ENCODE assay signal across 8 mouse cellular contexts in genomic region chr4:136601476-136601875, GRCm38 (mm10). TPM values are rescaled to one million over a fixed set of nuclear protein-coding genes. Genes with fewer than 3 reads are reported as not detected.
DNase-seq lines count a peak whose midpoint lies in the region; ATAC-seq and TF ChIP-seq lines count a peak whose summit lies in the region.

No protein-coding gene starts in this region.

- no peak for TF ChIP-seq CTCF in bone marrow, adult 2 months (IDR thresholded peaks at IDR 0.05; ENCODE audit: control insufficient read depth, insufficient read depth, low read length)
- no peak for TF ChIP-seq CTCF in embryonic fibroblast, embryonic 13.5 days (IDR thresholded peaks at IDR 0.05; ENCODE audit: borderline replicate concordance, insufficient read depth, low read length)

- WGBS in bone marrow, adult 2 months = 1% methylated on average over 13 of the region's 13 CpGs
- 1% methylated on average over 13 of the region's 13 CpGs for WGBS in heart, embryonic 16.5 days
- WGBS in liver, embryonic 16.5 days (ENCODE audit: insufficient replicate concordance) = 1% methylated on average over 13 of the region's 13 CpGs
- under 1% methylated on average over 13 of the region's 13 CpGs for WGBS in neural tube, embryonic 14.5 days

- peak overlapping the region; percentile 72 for H3K4me3 ChIP-seq in bone marrow, adult 2 months (replicated peaks; ENCODE audit: control insufficient read depth, low read depth, low read length)
- H3K4me3 ChIP-seq in embryonic fibroblast, embryonic 13.5 days (ENCODE audit: insufficient read depth, low read length) = peak overlapping the region; percentile 96
- peak overlapping the region; percentile 100 for H3K4me3 ChIP-seq in heart, embryonic 16.5 days (ENCODE audit: low read length)
- peak overlapping the region; percentile 95 for H3K4me3 ChIP-seq in liver, embryonic 16.5 days (ENCODE audit: low read depth, low read length)
- H3K4me3 ChIP-seq in neural tube, embryonic 14.5 days (ENCODE audit: low read depth, low read length) = peak overlapping the region; percentile 97

- H3K9me3 ChIP-seq in heart, embryonic 16.5 days (replicated peaks; ENCODE audit: control insufficient read depth, low read length) = no peaks in the 10 kb centered on the region; the same call in 1 of the 2 replicates
- no peaks in the 10 kb centered on the region for H3K9me3 ChIP-seq in liver, embryonic 16.5 days (replicated peaks; ENCODE audit: control insufficient read depth, low read length)
- H3K9me3 ChIP-seq in neural tube, embryonic 14.5 days (ENCODE audit: control insufficient read depth, low read length) = no peaks in the 10 kb centered on the region

- no peaks in the 10 kb centered on the region; the same call in 1 of the 2 replicates for H3K4me1 ChIP-seq in bone marrow, adult 2 months (ENCODE audit: control insufficient read depth, insufficient read depth, low read length)
- H3K4me1 ChIP-seq in embryonic fibroblast, embryonic 13.5 days (ENCODE audit: control insufficient read depth, insufficient read depth, low read length) = 0 out of 2 replicates have a peak, but pooled peaks cover 8% of the 10 kb centered on the region
- peaks cover 14% of the 10 kb centered on the region for H3K4me1 ChIP-seq in heart, embryonic 16.5 days (ENCODE audit: control insufficient read depth, insufficient read depth, low read length)
- peaks cover 14% of the 10 kb centered on the region for H3K4me1 ChIP-seq in liver, embryonic 16.5 days (ENCODE audit: control insufficient read depth, low read depth, low read length)
- peaks cover 10% of the 10 kb centered on the region for H3K4me1 ChIP-seq in neural tube, embryonic 14.5 days (ENCODE audit: control insufficient read depth, insufficient read depth, low read length)

- H3K27ac ChIP-seq in bone marrow, adult 2 months (ENCODE audit: control insufficient read depth, insufficient read depth, low read depth, low read length, poor library complexity) = no peak overlapping the region
- H3K27ac ChIP-seq in embryonic fibroblast, embryonic 13.5 days (ENCODE audit: insufficient read depth, low read length) = no peak overlapping the region
- peak overlapping the region; percentile 90 for H3K27ac ChIP-seq in heart, embryonic 16.5 days (ENCODE audit: low read length)
- H3K27ac ChIP-seq in liver, embryonic 16.5 days (ENCODE audit: low read length) = peak overlapping the region; percentile 75
- peak overlapping the region; percentile 94 for H3K27ac ChIP-seq in neural tube, embryonic 14.5 days (ENCODE audit: low read depth, low read length)

- H3K9ac ChIP-seq in heart, embryonic 16.5 days (ENCODE audit: low read length) = peak overlapping the region; percentile 99
- peak overlapping the region; percentile 97 for H3K9ac ChIP-seq in liver, embryonic 16.5 days (ENCODE audit: low read depth, low read length)
- peak overlapping the region; percentile 96 for H3K9ac ChIP-seq in neural tube, embryonic 14.5 days (replicated peaks; ENCODE audit: low read depth, low read length)

- ATAC-seq in heart, embryonic 16.5 days (replicated peaks; ENCODE audit: extremely low read depth, insufficient read depth, low FRiP score) = no peak
- no peak for ATAC-seq in liver, embryonic 16.5 days (ENCODE audit: low read depth)
- ATAC-seq in neural tube, embryonic 14.5 days (ENCODE audit: low read depth) = no peak

- no peak for TF ChIP-seq POLR2A in bone marrow, adult 2 months (IDR thresholded peaks at IDR 0.05; ENCODE audit: borderline replicate concordance, control insufficient read depth, low read depth, low read length)
- no peak for TF ChIP-seq POLR2A in embryonic fibroblast, embryonic 13.5 days (IDR thresholded peaks at IDR 0.05; ENCODE audit: low read depth, low read length)

- DNase-seq in CD4-positive helper T cell, adult 2 months (ENCODE audit: low read depth, low spot score) = peak; percentile 32
- DNase-seq in kidney, postnatal 14 days = peak; percentile 66
- DNase-seq in thymus, postnatal 14 days = peak; percentile 29

- H3K4me2 ChIP-seq in heart, embryonic 16.5 days (ENCODE audit: low read depth, low read length) = peak overlapping the region; percentile 77
- peak overlapping the region; percentile 79 for H3K4me2 ChIP-seq in liver, embryonic 16.5 days (ENCODE audit: low read depth, low read length)
- H3K4me2 ChIP-seq in neural tube, embryonic 14.5 days (ENCODE audit: low read depth, low read length) = peak overlapping the region; percentile 85

- no peaks in the 10 kb centered on the region for H3K27me3 ChIP-seq in heart, embryonic 16.5 days (ENCODE audit: control insufficient read depth, insufficient read depth, low read length)
- H3K27me3 ChIP-seq in liver, embryonic 16.5 days (ENCODE audit: control insufficient read depth, insufficient read depth, low read depth, low read length) = no peaks in the 10 kb centered on the region
- H3K27me3 ChIP-seq in neural tube, embryonic 14.5 days (ENCODE audit: control insufficient read depth, insufficient read depth, low read length) = peaks cover 3% of the 10 kb centered on the region; the same call in 1 of the 2 replicates

- H3K36me3 ChIP-seq in heart, embryonic 16.5 days (ENCODE audit: control insufficient read depth, insufficient read depth) = no peaks in the 10 kb centered on the region
- no peaks in the 10 kb centered on the region for H3K36me3 ChIP-seq in liver, embryonic 16.5 days (ENCODE audit: control insufficient read depth, insufficient read depth)
- H3K36me3 ChIP-seq in neural tube, embryonic 14.5 days (ENCODE audit: control insufficient read depth, insufficient read depth, low read length) = no peaks in the 10 kb centered on the region

RNA-seq across cellular contexts. Expression of gene Kdm1a, which starts 1.0 kb away (rescaled TPM):
- 21.5 and 26.4 TPM in 2 replicates for polyA plus RNA-seq in bone marrow, adult 2 months (2011; ENCODE audit: insufficient read depth, insufficient read length, low replicate concordance, missing spikeins)
- polyA plus RNA-seq in embryonic fibroblast, embryonic 13.5 days (2011; ENCODE audit: insufficient read length, low read depth, missing spikeins) = 83.4 and 88.7 TPM in 2 replicates
- polyA plus RNA-seq in heart, embryonic 16.5 days (2015; fragmentation: Nextera tagmentation; extraction: Ambion mirVana) = 19.3 and 22.5 TPM in 2 replicates
- 5.5 and 6.6 TPM in 2 replicates for polyA plus RNA-seq in liver, embryonic 16.5 days (2015; fragmentation: Nextera tagmentation; extraction: Ambion mirVana)
- polyA plus RNA-seq in neural tube, embryonic 14.5 days (2014; fragmentation: Nextera tagmentation; extraction: Ambion mirVana) = 83.6 and 91.2 TPM in 2 replicates

RNA-seq across cellular contexts. Expression of gene Tex46, which starts 8.8 kb away (rescaled TPM):
- not detected in 2 replicates for polyA plus RNA-seq in bone marrow, adult 2 months (2011; ENCODE audit: insufficient read depth, insufficient read length, low replicate concordance, missing spikeins)
- not detected in 2 replicates for polyA plus RNA-seq in embryonic fibroblast, embryonic 13.5 days (2011; ENCODE audit: insufficient read length, low read depth, missing spikeins)
- not detected in 2 replicates for polyA plus RNA-seq in heart, embryonic 16.5 days (2015; fragmentation: Nextera tagmentation; extraction: Ambion mirVana)
- not detected in 2 replicates for polyA plus RNA-seq in liver, embryonic 16.5 days (2015; fragmentation: Nextera tagmentation; extraction: Ambion mirVana)
- not detected in 2 replicates for polyA plus RNA-seq in neural tube, embryonic 14.5 days (2014; fragmentation: Nextera tagmentation; extraction: Ambion mirVana)

RNA-seq across cellular contexts. Expression of gene Lactbl1, which starts 20.9 kb away (rescaled TPM):
- not detected in 2 replicates for polyA plus RNA-seq in bone marrow, adult 2 months (2011; ENCODE audit: insufficient read depth, insufficient read length, low replicate concordance, missing spikeins)
- not detected in 2 replicates for polyA plus RNA-seq in embryonic fibroblast, embryonic 13.5 days (2011; ENCODE audit: insufficient read length, low read depth, missing spikeins)
- polyA plus RNA-seq in heart, embryonic 16.5 days (2015; fragmentation: Nextera tagmentation; extraction: Ambion mirVana) = 0.04 TPM in 1 of 2 replicates, not detected in the other
- polyA plus RNA-seq in liver, embryonic 16.5 days (2015; fragmentation: Nextera tagmentation; extraction: Ambion mirVana) = not detected in 2 replicates
- 0.09 TPM in 1 of 2 replicates, not detected in the other for polyA plus RNA-seq in neural tube, embryonic 14.5 days (2014; fragmentation: Nextera tagmentation; extraction: Ambion mirVana)

Comparison
In these comparisons a context has a peak if more than half of its experiments do, and no peak if none do; other contexts are left out.
1. H3K27ac ChIP-seq: peak in heart, embryonic 16.5 days (single experiment), liver, embryonic 16.5 days (single experiment) and neural tube, embryonic 14.5 days (single experiment); none in bone marrow, adult 2 months (single experiment) and embryonic fibroblast, embryonic 13.5 days (single experiment).
2. Peak in every context shown above with its lines, with median percentiles within 50 percentile points of each other: DNase-seq, H3K4me3 ChIP-seq, H3K4me2 ChIP-seq and H3K9ac ChIP-seq.